Mouse (Mus musculus): ENCODE results near the gene Grm4.
A peak's percentile ranks its signal among the peaks of the same experiment; 100 is the strongest.

The Grm4 gene

DNA sequence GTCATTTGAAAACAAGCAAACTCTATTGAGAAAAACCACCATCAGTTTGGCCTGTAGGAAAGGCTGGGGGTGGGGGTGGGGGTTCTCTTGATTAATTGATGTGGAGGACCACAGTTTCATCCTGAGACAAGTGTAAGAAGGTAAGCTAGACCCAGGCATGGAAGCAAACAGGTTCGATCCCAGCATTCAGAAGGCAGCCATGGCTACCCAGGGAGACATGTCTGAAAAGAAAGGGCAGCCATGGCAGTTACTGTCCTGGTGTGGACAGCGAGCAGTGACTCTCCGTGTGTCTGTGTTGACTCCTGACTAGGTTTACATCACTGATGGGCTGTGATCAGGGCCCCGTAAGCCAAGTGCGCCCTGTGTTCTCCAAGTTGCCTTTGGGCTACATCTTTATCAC lies at the start of gene Grm4:
Gene Grm4, minus strand, starts transcription at position 101 of the 400 bp plus-strand sequence.
- no peak for DNase-seq (ENCODE audit: low spot score in 2 of 2)

DNA sequence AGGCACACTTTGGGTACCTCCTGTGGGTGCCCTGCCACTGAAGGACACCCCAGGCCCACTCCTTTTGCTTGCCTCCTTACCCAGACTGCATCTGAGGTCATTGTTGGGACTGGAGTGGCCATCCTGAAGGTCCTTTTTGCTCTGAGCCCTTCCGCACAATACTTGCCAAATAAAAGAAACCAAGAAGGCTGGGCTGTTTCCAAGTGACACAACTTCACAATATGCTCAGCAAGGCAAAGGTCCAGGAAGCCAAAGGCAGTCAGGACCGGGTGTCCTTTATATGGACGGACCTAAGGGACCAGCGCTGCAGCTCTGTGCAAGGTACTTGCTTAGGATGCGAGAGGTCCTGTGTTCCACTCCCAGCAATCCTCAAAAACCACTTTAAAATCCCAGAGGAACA lies 47.0 kb upstream of the Grm4 start:
- DNase-seq (ENCODE audit: low spot score in 2 of 2): no peak

DNA sequence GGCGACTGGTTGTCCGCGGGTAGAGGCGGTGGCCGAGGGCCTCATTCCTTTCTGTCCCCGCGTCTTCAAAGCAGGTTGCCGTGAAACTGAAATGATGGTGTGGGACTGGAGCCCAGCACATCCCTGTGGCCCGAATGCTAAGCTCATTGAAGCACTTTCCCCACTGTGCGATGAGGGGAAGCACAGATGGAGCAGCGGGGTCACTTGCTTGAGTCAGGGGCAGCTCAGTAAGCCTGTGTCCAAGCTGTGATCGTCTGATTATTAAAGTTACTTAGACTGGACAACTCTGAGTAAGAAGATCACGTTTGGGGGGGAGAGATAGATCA lies 44.7 kb upstream of the Grm4 start:
- no peak for DNase-seq (ENCODE audit: low spot score in 2 of 2)

DNA sequence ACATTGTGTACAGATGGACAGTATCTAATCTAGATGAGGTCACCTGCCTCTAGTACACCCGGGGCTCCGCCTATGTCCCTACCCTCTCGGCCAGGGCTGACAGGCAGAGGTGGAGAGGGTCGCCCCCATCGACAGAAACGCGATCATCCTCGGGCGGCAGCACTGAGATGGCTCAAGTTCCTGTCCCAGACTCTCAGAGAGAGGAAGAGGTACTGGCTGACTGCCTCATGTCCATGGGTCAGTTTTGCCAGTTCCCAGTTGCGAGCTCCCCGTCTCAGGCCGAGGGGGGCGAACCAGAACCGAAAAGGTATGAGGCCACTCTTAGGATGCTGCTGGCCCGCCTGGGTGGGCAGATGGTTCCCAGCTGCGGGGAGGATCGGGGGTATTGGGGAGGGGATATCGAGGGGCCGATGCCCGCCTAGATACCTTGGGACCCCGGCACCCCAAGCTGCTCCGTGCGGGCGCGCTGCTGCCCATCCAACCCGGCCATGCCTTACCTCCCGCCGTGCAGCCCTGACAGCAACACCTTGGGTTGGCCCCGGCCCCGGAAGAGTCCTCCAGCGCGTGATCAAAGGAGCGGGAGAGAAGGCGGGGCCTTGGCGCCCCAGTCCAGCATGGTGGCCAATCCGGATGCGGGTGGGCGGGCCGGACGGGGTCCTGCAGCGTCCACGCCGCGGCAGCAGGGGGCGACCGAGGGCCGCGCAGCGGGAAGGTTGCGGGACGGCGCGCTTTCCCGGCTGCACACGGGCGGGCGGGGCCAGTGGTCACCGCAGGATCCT lies 44.1 kb upstream of the Grm4 start, which contains the start of gene AI413582:
Gene AI413582, minus strand, starts transcription at position 594 of the 779 bp plus-strand sequence.
- DNase-seq (ENCODE audit: low spot score in 2 of 2): peak; percentile 90 to 95

DNA sequence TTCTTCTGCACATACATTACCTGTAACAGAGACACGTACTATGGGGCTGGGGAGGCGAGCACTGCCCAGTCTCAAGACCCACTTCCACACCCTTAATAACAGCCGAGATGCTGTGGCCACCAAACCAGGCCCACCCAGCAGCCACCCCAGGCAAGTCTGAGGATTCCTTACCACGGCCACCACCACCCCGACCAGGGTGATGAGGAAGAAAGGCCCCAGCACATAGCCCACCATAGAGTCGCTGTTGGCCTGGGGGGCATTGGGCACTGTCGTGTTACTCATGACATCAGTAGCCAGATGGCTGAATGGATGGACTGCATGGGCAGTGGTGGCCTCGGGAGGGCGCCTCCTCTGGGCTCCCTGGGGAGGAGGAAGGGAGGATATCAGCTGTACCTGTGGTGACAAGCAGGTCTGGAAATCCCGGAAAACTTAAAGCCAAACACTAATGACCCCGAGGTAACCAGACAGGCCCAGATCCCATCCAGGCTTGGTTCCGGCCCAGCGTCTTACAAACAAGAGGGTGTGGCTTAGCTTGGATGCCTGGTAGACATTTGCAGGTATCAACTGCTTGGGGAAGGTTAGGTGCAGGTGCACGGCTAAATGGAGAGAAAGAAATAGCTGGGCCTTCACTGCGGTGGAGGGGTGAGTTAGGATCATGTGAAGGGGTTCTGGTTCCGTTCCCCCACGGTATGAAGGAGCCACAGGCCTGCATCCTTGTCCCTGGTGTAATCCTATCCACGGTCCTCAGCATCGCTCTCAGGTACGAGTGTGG lies 43.4 kb upstream of the Grm4 start:
- peak in 1 of 2 experiments; percentile 34 for DNase-seq (ENCODE audit: low spot score in 2 of 2)

DNA sequence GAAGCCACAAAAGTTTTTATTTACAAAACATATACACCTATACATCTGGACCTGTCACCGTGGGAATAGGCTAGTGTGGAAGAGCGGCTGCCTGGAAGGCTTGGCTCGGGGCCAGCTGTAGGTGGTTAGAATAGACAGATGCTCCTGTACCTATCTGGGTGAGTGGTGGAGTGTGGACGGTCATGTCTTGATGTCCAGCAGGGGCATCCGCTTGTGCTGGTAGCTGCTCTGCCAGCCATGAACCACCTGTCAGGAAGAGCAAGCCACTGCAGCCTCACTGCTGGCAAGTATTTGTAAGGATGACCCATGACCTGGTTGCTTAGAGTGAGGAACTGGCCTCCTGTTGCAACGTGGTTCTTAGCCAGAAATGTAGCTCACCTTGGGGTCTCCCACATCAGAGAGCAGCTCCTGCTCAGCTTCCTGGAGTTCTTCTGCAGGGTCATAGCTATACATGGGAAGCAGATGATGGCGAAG lies 42.6 kb upstream of the Grm4 start:
- DNase-seq (ENCODE audit: low spot score in 2 of 2): no peak

DNA sequence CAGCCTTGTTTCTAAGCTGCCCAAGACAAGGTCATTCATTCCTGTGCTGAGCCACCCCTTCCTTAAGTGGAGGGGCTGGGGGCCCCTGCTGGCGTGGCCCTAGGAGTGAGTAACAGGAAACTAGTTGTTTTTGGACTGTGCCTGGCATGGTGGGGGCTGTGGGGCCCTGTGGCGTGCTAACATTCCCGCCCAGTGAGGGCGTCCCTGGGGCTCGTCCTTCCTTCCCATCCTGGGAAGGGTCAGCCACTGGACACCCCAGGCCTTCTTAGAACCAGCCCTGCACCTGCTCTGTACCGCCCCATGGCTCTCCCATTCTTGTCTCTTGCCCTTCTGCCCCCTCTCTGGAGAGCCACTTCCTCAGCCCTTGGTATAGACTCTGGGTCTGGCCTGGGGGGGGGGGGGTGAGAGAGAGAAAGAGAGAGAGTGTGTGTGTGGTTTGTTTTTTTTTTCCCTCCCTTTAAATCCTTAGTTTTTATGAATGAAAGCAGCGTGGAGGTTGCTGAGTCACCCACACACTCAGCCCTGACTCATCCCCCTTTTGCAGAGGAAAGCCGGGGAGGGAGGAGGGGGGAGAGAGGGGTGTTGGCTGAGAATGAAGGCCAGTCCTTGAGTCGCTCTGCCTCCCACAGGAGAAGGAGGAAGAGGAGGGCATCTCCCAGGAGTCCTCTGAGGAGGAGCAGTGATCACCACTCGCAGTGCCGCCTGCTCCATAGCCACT lies 40.8 kb upstream of the Grm4 start:
- no peak for DNase-seq (ENCODE audit: low spot score in 2 of 2)

DNA sequence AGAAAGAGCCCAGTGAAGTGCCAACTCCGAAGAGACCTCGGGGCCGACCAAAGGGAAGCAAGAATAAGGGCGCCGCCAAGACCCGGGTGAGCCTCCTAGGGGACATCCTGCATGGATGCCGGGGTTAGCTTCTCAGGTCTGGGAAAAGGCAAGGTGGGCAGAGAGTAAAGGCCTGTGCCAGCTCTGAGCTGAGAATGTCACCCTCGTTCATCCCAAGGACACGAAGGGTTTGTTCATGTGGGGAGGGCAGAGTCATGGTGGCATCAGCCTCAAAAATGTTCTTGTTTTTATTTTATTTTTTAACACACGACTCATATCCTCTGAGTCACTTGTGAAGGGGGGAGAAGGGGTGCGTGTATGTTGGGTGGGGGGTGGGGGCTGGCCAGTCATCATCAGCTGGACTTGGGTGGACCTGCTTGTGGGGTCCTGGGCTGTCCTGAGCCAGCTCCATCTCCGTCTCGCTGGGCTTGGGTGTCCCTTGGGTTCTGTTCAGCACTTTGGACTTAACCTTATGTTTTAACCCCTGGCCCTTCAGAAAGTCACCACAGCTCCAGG lies 39.8 kb upstream of the Grm4 start:
- DNase-seq (ENCODE audit: low spot score in 2 of 2): no peak

DNA sequence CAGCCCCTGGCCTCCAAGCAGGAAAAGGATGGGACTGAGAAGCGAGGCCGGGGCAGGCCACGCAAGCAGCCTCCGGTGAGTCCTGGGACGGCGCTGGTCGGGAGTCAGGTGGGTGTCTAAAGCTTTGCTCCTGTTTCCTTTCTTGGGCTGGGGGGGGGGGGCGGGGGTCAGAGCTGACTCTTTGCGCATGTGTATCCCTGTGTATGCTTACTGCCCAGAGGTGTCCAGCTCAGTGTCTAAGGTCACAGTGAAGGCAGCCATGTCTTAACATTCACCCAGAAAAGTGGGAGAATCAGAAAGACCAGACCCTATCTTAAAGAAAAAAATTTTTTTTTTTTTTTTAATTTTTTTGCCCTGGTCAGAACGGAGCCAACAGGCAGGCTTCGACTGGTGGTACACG lies 38.4 kb upstream of the Grm4 start:
- DNase-seq (ENCODE audit: low spot score in 2 of 2): no peak

DNA sequence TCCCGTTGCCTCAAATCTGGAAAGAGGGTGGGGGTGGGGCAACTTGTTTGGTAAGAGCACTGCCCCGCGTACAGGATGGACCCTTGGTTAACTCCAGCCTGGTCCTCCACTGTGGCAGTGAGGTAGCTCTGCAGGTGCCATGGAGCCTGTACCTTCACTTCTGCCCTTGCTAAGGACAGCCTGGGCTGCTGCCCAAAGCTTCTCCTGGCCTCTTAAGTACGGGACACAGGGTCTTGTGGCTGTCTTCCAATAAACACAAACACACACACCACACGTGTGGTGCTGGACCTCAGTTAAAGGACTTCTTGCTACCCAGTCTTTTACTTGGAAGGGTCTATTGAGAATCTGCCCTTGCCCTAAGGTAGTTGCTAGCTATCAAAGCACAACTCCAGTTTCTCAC lies 37.6 kb upstream of the Grm4 start:
- no peak for DNase-seq (ENCODE audit: low spot score in 2 of 2)

DNA sequence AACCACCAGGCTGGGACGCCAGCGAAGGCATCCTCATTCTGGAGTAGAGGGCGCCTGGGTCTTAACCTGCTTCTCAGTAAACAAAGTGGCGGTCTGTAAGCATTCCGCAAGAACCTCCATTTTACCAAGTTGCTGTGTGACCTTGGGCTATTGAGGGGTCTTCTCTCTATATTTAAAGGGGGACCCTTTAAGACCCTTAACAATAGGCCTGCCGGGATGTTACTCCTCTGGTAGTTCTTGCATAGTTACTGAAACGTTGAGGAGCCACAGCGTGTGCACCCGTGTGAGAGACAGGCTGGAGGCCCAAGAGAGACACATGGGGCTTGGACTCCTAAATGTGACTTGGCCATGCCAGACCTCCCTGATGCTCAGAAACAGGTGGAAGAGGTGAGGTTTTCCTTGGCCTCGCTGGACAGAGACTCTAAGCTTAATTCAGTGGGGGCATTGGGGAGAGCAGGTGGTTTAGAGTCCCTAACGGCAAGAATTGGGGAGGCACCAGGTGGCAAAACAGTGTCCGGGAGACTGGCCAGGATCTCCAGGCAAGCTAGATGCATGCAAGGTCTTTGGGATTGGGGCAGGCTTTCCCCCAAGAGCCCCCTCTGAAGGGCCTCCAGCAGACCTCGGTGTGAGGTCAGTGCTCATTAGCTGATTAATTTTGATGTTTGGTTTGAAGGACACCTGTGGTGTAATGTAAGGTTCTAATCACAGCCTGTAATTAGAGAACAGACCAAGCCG lies 36.9 kb upstream of the Grm4 start:
- no peak for DNase-seq (ENCODE audit: low spot score in 2 of 2)

DNA sequence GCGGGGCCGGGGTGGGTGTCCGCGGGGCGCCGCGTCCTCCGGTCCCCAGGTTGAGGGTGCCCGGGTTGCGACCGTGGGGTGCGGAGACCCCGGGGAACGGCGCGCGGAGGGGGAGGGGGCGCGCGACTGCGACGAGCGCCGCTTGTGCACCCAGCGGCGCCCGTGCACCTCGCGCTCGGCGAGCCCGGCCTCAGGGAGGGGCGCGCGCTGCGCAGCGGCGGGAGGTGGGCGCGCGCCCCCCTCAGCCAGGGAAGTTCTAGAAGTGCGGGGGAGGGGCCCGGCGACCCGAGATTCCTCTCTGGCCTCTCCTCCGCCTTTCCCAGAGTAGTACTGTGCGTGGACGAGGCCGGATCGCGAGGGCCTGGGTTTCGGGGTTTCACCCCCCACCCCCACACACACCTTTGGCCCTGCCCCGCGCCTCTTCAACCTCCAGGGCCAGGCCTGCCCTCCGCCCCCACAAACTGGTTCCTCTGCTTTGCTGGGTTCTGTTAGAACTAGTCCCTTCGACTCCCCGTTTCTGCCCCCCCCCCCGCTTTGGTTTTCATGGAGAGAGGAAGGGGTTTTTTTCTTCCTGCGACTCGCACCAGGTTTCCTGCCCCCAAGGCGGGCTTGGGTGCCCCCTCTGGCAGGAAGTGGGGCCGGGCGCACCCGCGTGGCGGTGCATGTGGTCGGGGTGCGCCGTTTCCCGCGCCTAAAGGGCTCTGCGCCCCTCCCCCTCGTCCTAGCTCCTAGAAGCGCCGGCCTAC lies 36.2 kb upstream of the Grm4 start:
- no peak for DNase-seq (ENCODE audit: low spot score in 2 of 2)

DNA sequence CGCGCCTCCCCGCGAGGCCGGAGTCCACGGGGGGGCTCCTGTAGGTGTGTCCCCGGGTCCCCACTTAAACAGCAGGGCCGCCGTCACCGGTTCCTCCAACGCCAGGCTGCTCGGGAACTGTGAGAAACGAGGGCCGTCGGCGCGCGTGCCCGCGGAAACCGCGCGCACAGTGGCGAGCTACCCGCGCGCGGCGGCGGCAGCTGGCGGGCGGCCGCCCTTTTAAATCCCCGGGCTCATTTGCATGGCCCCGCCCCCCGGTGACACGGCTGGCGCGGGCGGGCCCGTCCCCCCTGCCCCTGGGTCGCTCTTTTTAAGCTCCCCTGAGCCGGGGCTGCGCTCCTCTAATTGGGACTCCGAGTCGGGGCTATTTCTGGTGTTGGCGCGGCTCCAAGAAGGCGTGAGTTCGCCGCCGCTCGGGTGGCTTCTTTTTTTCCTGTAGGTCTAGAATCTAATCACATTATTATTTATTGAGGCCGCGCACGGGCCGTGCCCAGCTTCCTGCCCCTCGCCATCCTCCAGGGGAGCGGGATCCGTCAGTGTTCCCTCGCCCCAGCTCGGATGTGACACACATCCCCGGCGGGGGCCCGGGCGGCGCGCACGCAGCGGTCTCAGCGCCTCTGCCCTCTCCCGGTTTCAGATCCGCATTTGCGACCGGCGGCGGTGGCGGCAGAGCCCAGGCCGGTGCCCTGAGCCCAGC lies 35.3 kb upstream of the Grm4 start, which contains the start of gene Hmga1:
Gene Hmga1, plus strand, starts transcription at position 183 of the 697 bp plus-strand sequence.
- peak; percentile 76 to 82 for DNase-seq (ENCODE audit: low spot score in 2 of 2)

DNA sequence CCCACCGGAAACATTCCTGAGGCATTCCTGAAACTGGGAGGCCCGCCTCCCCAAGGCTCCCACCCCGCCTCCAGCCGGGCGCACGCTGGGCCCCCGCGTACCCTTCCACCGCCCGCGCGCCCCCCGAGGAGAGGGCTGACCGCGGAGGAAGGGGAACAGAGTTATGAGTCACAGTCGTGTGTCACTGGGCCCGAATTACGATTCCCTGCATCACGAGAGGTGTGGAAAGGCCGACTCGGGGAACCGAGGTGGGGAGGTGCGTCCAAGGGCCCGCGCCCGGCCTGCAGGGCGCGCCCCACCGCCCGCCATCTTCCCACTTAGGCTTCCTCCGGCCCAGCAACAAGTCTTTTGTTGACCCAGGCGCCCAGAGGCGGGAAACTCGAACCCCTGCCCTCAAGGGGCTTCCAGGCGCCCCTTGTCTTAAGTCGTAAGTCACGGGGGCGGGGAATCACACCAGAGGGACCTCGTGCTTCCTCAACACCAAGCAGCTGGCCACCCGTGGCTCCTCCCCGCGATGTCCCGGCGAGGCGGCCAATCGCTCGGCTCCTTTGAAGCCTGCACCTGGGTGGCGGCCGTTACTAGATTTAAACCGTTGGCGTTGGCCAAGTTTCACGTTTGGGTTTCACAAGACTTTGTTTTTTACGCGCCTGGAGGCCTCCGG lies 34.4 kb upstream of the Grm4 start:
- no peak for DNase-seq (ENCODE audit: low spot score in 2 of 2)

DNA sequence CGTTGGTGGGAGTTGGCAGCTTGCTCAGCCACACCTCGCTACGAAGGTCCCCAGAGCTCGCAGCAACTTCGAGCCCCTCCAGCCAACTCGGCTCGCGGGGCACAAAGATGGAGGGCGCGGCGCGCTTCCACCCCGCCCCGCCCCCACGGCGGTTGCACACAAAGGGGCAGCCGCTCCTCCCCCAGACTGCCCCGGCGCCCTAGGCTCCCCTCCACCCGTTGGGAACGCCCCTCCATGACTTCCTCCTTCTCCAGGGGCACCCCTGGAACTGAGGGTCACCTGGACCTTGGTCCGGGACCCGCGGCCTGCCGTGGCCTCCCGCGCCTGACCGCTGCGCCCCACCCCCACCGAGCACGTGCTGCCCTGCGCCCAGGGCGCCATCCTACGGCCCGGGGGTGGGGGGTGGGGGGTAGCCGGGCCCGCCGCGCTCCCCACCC lies 33.9 kb upstream of the Grm4 start:
- no peak for DNase-seq (ENCODE audit: low spot score in 2 of 2)

DNA sequence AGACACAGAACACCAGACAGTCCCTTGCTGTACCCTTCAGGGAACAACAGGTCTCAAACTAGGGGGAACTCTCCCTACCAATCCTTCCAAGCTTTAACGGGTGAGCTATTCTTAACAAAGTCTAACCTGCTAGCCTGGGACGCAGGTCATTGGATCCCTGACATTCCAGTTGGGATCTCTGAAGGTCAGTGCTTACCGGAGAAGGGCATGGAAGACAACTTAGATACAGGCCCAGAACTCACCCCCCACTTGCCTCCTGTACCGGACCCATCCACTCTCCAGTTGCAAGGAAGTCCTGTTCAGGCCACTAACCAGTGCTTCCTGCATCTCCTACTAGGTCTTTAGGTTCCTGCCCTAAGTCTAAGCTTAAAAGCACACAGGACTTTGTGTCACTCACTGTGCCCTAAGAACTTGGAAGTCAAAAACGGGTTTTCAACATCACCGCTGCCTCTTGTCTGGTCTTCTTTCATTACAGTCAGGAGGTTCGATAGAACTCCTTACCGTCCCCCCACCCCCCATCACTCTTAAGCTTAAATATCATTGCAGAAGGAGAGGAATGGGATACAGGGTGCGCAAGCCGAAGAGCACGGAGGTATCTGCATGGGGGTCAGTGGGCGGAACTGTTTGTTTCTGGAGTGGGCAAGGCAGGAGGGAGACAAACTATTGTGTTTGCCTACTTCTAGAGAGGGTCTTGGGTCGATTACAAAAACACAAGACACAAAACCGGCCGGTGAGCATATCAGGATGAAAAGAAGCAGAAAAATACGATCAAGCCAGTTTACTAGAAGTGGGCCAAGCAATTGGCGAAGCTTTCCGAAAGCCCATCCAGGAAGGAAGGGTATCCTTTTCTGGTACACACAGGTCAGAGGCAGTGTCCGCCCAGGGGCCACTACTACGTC lies 33.1 kb upstream of the Grm4 start:
- no peak for DNase-seq (ENCODE audit: low spot score in 2 of 2)

DNA sequence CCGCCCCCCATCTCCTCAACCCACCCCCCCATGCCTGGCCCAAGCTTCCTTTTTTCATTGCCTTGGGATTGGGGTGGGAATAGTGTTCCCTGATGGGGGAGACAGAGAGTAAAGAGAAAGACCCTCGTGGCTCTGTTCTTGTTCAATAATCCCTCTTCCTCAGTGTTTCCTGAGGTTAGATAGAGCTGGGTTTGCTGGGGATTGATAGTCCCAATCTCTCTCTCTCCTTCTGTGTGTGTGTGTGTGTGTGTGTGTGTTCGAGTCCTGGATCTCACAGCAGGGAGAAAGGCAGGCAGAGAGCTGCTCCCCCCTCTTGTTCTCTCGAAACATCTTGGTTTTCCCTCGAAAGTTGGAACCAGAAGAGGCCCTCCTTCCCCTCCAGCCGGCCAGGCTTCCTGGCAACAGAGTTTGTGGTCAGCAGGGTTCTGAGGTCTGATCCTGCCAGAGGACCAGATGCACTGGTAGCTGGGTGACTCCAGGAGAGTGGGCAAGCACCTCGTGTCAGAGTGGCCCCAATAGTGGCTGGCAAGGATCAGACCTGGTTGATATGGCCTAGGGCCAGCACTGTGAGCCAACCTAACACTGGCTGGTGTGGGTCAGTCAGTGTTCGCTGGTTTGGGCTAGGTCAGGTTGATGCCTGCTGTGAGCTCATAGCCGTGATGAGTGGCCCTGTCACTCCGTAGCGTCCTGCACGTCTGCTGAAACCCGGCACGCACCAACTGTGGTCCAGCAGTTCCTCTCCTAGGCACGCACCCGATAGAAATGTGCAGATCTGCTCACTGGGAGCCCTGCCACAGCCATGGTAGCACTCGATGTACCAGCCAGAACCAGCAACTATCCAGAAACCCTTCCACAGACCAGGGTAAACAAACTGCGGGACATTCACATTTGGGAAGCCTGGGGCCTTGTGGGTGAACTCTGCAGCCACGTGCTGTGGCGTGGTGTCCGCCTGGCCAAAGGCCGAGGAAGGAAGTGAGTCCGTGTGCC lies 31.3 kb upstream of the Grm4 start:
- peak in 1 of 2 experiments; percentile 11 for DNase-seq (ENCODE audit: low spot score in 2 of 2)

Data from frontal cortex, postnatal 10 days (tissue).